Mouse (Mus musculus): ENCODE results near the gene Lce3e.

The Lce3e gene

GRCm38 (mm10) chr3:92966761-92967160 lies at the start of gene Lce3e:
Gene Lce3e, plus strand, starts transcription at chr3:92967061.
- DNase-seq = no peak

GRCm38 (mm10) chr3:92920364-92920763 lies 46.5 kb upstream of the Lce3e start:
- DNase-seq = no peak

- DNase-seq = no peak
Observed at GRCm38 (mm10) chr3:92926130-92926529, 40.7 kb upstream of the Lce3e start, which contains the start of gene Lce3a. Gene Lce3a, minus strand, starts transcription at chr3:92926230.

GRCm38 (mm10) chr3:92932679-92933078 lies 34.2 kb upstream of the Lce3e start, which contains the start of gene Lce3b:
Gene Lce3b, plus strand, starts transcription at chr3:92932979.
- DNase-seq = no peak

GRCm38 (mm10) chr3:92944186-92944585 lies 22.7 kb upstream of the Lce3e start, which contains the start of gene Lce3c:
Gene Lce3c, plus strand, starts transcription at chr3:92944486.
- DNase-seq = no peak

GRCm38 (mm10) chr3:92957090-92957489 lies 9.8 kb upstream of the Lce3e start, which contains the start of gene Lce3d:
Gene Lce3d, plus strand, starts transcription at chr3:92957390.
- DNase-seq = no peak

- DNase-seq = no peak
Observed at GRCm38 (mm10) chr3:92978484-92978883, 11.6 kb downstream of the Lce3e start.

GRCm38 (mm10) chr3:92991926-92992325 lies 25.1 kb downstream of the Lce3e start, which contains the start of gene Lce3f:
Gene Lce3f, plus strand, starts transcription at chr3:92992226.
- DNase-seq = no peak

- peak; percentile 12 for DNase-seq
Observed at GRCm38 (mm10) chr3:92998691-92999090, 31.8 kb downstream of the Lce3e start.

GRCm38 (mm10) chr3:93000621-93001020 lies 33.8 kb downstream of the Lce3e start:
- DNase-seq = no peak

- no peak for DNase-seq
Observed at GRCm38 (mm10) chr3:93002843-93003242, 36.0 kb downstream of the Lce3e start.

- DNase-seq = no peak
Observed at GRCm38 (mm10) chr3:93014378-93014801, 47.5 kb downstream of the Lce3e start.

GRCm38 (mm10) chr3:93014871-93015270 lies 48.0 kb downstream of the Lce3e start:
- no peak for DNase-seq

GRCm38 (mm10) chr3:93015460-93016104 lies 48.7 kb downstream of the Lce3e start, which contains the start of gene Crct1:
Gene Crct1, minus strand, starts transcription at chr3:93015687.
- DNase-seq = no peak

Data from thymus, postnatal 14 days (tissue).